Mouse (Mus musculus): Measurements from ENCODE around the gene Mre11a. TPM values are rescaled to one million over a fixed set of nuclear protein-coding genes. Genes with fewer than 3 reads are reported as not detected.

Gene Mre11a
- polyA plus RNA-seq, 1 experiment from 2014 or later, result 14.2 TPM

- no peak overlapping the region for H3K4me3 ChIP-seq (replicated peaks)
- no peaks in the 10 kb centered on the region for H3K9me3 ChIP-seq
- no peak for ATAC-seq
- H3K4me1 ChIP-seq (replicated peaks), result peaks cover 4% of the 10 kb centered on the region; the same call in 1 of the 2 replicates
- 97% methylated on average over 6 of the region's 6 CpGs for WGBS
- H3K36me3 ChIP-seq, result peaks cover 54% of the 10 kb centered on the region
- no peak overlapping the region for H3K9ac ChIP-seq (replicated peaks)
- H3K27ac ChIP-seq, result no peak overlapping the region
- H3K27me3 ChIP-seq, result no peaks in the 10 kb centered on the region
- no peak overlapping the region for H3K4me2 ChIP-seq (replicated peaks)
These were observed 51.1 kb downstream of the Mre11a start for GRCm38 (mm10) chr9:14835335-14836075.

GRCm38 (mm10) chr9:14839527-14839926 lies 55.1 kb downstream of the Mre11a start:
- Histone ChIP-seq H3K36me3 (peaks cover 20% of the 10 kb centered on the region), H3K9ac (replicated peaks) (no peak overlapping the region), H3K4me2 (replicated peaks) (no peak overlapping the region), H3K4me3 (replicated peaks) (no peak overlapping the region), H3K4me1 (replicated peaks) (peaks cover 4% of the 10 kb centered on the region; the same call in 1 of the 2 replicates), H3K9me3 (no peaks in the 10 kb centered on the region), H3K27me3 (no peaks in the 10 kb centered on the region), H3K27ac (no peak overlapping the region)
- WGBS, result 55% methylated on average over 7 of the region's 7 CpGs
- ATAC-seq, result peak; percentile 77

- H3K9ac ChIP-seq (replicated peaks), result no peak overlapping the region
- peaks cover 4% of the 10 kb centered on the region; the same call in 1 of the 2 replicates for H3K4me1 ChIP-seq (replicated peaks)
- ATAC-seq, result no peak
- H3K27me3 ChIP-seq, result no peaks in the 10 kb centered on the region
- peaks cover 15% of the 10 kb centered on the region for H3K36me3 ChIP-seq
- H3K9me3 ChIP-seq, result no peaks in the 10 kb centered on the region
- WGBS, result 82% methylated on average over 5 of the region's 5 CpGs
- H3K4me2 ChIP-seq (replicated peaks), result no peak overlapping the region
- H3K27ac ChIP-seq, result no peak overlapping the region
- H3K4me3 ChIP-seq (replicated peaks), result no peak overlapping the region
These were observed 55.5 kb downstream of the Mre11a start for GRCm38 (mm10) chr9:14839970-14840369.

GRCm38 (mm10) chr9:14841878-14842761 lies 57.7 kb downstream of the Mre11a start:
- ATAC-seq, result no peak
- H3K36me3 ChIP-seq, result no peaks in the 10 kb centered on the region
- no peak overlapping the region for H3K27ac ChIP-seq

GRCm38 (mm10) chr9:14843311-14843857 lies 58.9 kb downstream of the Mre11a start:
- 93% methylated on average over 6 of the region's 6 CpGs for WGBS
- Histone ChIP-seq H3K4me3 (replicated peaks) (no peak overlapping the region), H3K27me3 (no peaks in the 10 kb centered on the region), H3K36me3 (no peaks in the 10 kb centered on the region), H3K4me2 (replicated peaks) (no peak overlapping the region), H3K9ac (replicated peaks) (no peak overlapping the region), H3K27ac (no peak overlapping the region), H3K9me3 (0 out of 2 replicates have a peak, but pooled peaks cover 2% of the 10 kb centered on the region), H3K4me1 (replicated peaks) (peaks cover 4% of the 10 kb centered on the region; the same call in 1 of the 2 replicates)
- no peak for ATAC-seq

More at GRCm38 (mm10) chr9:14841878-14842761, 57.7 kb downstream of the Mre11a start:
- H3K4me3 ChIP-seq (replicated peaks), result no peak overlapping the region
- no peak overlapping the region for H3K4me2 ChIP-seq (replicated peaks)
- H3K9ac ChIP-seq (replicated peaks), result no peak overlapping the region
- WGBS, result 85% methylated on average over 10 of the region's 10 CpGs
- H3K27me3 ChIP-seq, result no peaks in the 10 kb centered on the region
- H3K9me3 ChIP-seq, result 0 out of 2 replicates have a peak, but pooled peaks cover 2% of the 10 kb centered on the region
- peaks cover 4% of the 10 kb centered on the region; the same call in 1 of the 2 replicates for H3K4me1 ChIP-seq (replicated peaks)

GRCm38 (mm10) chr9:14843901-14844300 lies 59.4 kb downstream of the Mre11a start:
- H3K4me2 ChIP-seq (replicated peaks), result no peak overlapping the region
- no peaks in the 10 kb centered on the region for H3K36me3 ChIP-seq
- H3K4me1 ChIP-seq (replicated peaks), result peaks cover 4% of the 10 kb centered on the region; the same call in 1 of the 2 replicates
- 90% methylated on average over 3 of the region's 3 CpGs for WGBS
- H3K27ac ChIP-seq, result no peak overlapping the region
- H3K4me3 ChIP-seq (replicated peaks), result no peak overlapping the region
- no peak overlapping the region for H3K9ac ChIP-seq (replicated peaks)
- ATAC-seq, result no peak
- H3K27me3 ChIP-seq, result no peaks in the 10 kb centered on the region
- 0 out of 2 replicates have a peak, but pooled peaks cover 2% of the 10 kb centered on the region for H3K9me3 ChIP-seq

- Histone ChIP-seq H3K27ac (no peak overlapping the region), H3K27me3 (no peaks in the 10 kb centered on the region), H3K9me3 (peaks cover 5% of the 10 kb centered on the region; the same call in 1 of the 2 replicates), H3K4me3 (replicated peaks) (no peak overlapping the region), H3K4me2 (replicated peaks) (no peak overlapping the region), H3K36me3 (no peaks in the 10 kb centered on the region), H3K9ac (replicated peaks) (no peak overlapping the region), H3K4me1 (replicated peaks) (no peaks in the 10 kb centered on the region)
- ATAC-seq, result no peak
- WGBS, result 49% methylated on average over 5 of the region's 5 CpGs
These were observed 62.0 kb downstream of the Mre11a start for GRCm38 (mm10) chr9:14846428-14846827.

GRCm38 (mm10) chr9:14848267-14848935 lies 63.9 kb downstream of the Mre11a start:
- H3K27ac ChIP-seq, result no peak overlapping the region
- H3K9ac ChIP-seq (replicated peaks), result no peak overlapping the region
- H3K4me2 ChIP-seq (replicated peaks), result no peak overlapping the region
- WGBS, result 83% methylated on average over 1 of the region's 1 CpGs
- H3K4me3 ChIP-seq (replicated peaks), result no peak overlapping the region
- no peaks in the 10 kb centered on the region for H3K4me1 ChIP-seq (replicated peaks)
- no peak for ATAC-seq
- H3K9me3 ChIP-seq, result peaks cover 7% of the 10 kb centered on the region; the same call in 1 of the 2 replicates
- no peaks in the 10 kb centered on the region for H3K36me3 ChIP-seq
- no peaks in the 10 kb centered on the region for H3K27me3 ChIP-seq

GRCm38 (mm10) chr9:14854585-14854984 lies 70.1 kb downstream of the Mre11a start:
- peaks cover 17% of the 10 kb centered on the region for H3K27me3 ChIP-seq
- no peak overlapping the region for H3K27ac ChIP-seq
- no peak overlapping the region for H3K9ac ChIP-seq (replicated peaks)
- peaks cover 5% of the 10 kb centered on the region; the same call in 1 of the 2 replicates for H3K9me3 ChIP-seq
- 69% methylated on average over 4 of the region's 4 CpGs for WGBS
- no peak for ATAC-seq
- H3K36me3 ChIP-seq, result no peaks in the 10 kb centered on the region
- no peak overlapping the region for H3K4me2 ChIP-seq (replicated peaks)
- no peak overlapping the region for H3K4me3 ChIP-seq (replicated peaks)
- H3K4me1 ChIP-seq (replicated peaks), result no peaks in the 10 kb centered on the region

- Histone ChIP-seq H3K9ac (replicated peaks) (no peak overlapping the region), H3K36me3 (no peaks in the 10 kb centered on the region), H3K27me3 (peaks cover 36% of the 10 kb centered on the region), H3K9me3 (no peaks in the 10 kb centered on the region), H3K4me3 (replicated peaks) (no peak overlapping the region), H3K27ac (no peak overlapping the region), H3K4me1 (replicated peaks) (peaks cover 7% of the 10 kb centered on the region), H3K4me2 (replicated peaks) (no peak overlapping the region)
- ATAC-seq, result no peak
- 61% methylated on average over 4 of the region's 4 CpGs for WGBS
These were observed 72.6 kb downstream of the Mre11a start for GRCm38 (mm10) chr9:14856922-14857654.

GRCm38 (mm10) chr9:14858170-14858706 lies 73.8 kb downstream of the Mre11a start:
- Histone ChIP-seq H3K4me2 (replicated peaks) (no peak overlapping the region), H3K9me3 (no peaks in the 10 kb centered on the region), H3K27me3 (peaks cover 43% of the 10 kb centered on the region), H3K4me1 (replicated peaks) (peaks cover 7% of the 10 kb centered on the region), H3K9ac (replicated peaks) (no peak overlapping the region), H3K27ac (no peak overlapping the region), H3K4me3 (replicated peaks) (no peak overlapping the region), H3K36me3 (no peaks in the 10 kb centered on the region)
- WGBS, result 84% methylated on average over 7 of the region's 7 CpGs
- no peak for ATAC-seq
